Mouse (Mus musculus) embryonic facial prominence, embryonic 13.5 days (tissue): ENCODE measurements around the gene Echs1. TPM values are rescaled to one million over a fixed set of nuclear protein-coding genes. Genes with fewer than 3 reads are reported as not detected.

Source experiments
- ATAC-seq: fragments of 200-750 bp; cut with Nextera tagmentation; 2 replicates; pipeline ENCODE4 v1.8.0; 2017; ENCODE audit warnings: low read depth; ENCODE audit not compliant: insufficient number of reproducible peaks, insufficient read depth, low FRiP score, low TSS enrichment
- H3K27ac ChIP-seq: fragments of 300-500 bp; sonication (generic); 2 replicates; pipeline ENCODE4 v1.5.1; 2015; ENCODE audit warnings: moderate library complexity, mild to moderate bottlenecking, inconsistent platforms
- H3K27me3 ChIP-seq: fragments of 300-500 bp; sonication (generic); 2 replicates; pipeline ENCODE4 v1.6.1; 2015; ENCODE audit warnings: mild to moderate bottlenecking, inconsistent platforms
- H3K36me3 ChIP-seq: fragments of 300-500 bp; sonication (generic); 2 replicates; pipeline ENCODE4 v1.6.1; 2015; ENCODE audit warnings: mild to moderate bottlenecking, inconsistent platforms
- H3K4me1 ChIP-seq: fragments of 300-500 bp; sonication (generic); 2 replicates; pipeline ENCODE4 v1.6.1; 2015; ENCODE audit warnings: inconsistent platforms
- H3K4me2 ChIP-seq: fragments of 300-500 bp; sonication (generic); 2 replicates; pipeline ENCODE4 v1.6.1; 2015; ENCODE audit warnings: moderate library complexity, mild to moderate bottlenecking, inconsistent platforms
- H3K4me3 ChIP-seq: fragments of 300-500 bp; sonication (generic); 2 replicates; pipeline ENCODE4 v1.5.1; 2015; ENCODE audit warnings: mild to moderate bottlenecking, inconsistent platforms
- H3K9ac ChIP-seq: fragments of 300-500 bp; sonication (generic); 2 replicates; pipeline ENCODE4 v1.6.1; 2015; ENCODE audit warnings: mild to moderate bottlenecking, inconsistent platforms
- H3K9me3 ChIP-seq: fragments of 300-500 bp; sonication (generic); 2 replicates; pipeline ENCODE4 v1.6.1; 2016; ENCODE audit warnings: inconsistent platforms
- WGBS: fragments of 180-500 bp; shearing (Covaris S2); methylation state at CpG from one replicate; pipeline ENCODE4 v1.1.7; 2015; ENCODE audit warnings: mixed read lengths; 5-methylcytosine and 5-hydroxymethylcytosine counted together
- polyA plus RNA-seq: library from polyadenylated mRNA; unstranded; fragments of >200 nt; fragmentation: Nextera tagmentation; extraction: Ambion mirVana; gene quantifications from 2 replicates; pipeline ENCODE4 v1.2.1, GENCODE M21; 2015

Gene Echs1
- polyA plus RNA-seq, 1 experiment from 2014 or later: 170 TPM

DNA sequence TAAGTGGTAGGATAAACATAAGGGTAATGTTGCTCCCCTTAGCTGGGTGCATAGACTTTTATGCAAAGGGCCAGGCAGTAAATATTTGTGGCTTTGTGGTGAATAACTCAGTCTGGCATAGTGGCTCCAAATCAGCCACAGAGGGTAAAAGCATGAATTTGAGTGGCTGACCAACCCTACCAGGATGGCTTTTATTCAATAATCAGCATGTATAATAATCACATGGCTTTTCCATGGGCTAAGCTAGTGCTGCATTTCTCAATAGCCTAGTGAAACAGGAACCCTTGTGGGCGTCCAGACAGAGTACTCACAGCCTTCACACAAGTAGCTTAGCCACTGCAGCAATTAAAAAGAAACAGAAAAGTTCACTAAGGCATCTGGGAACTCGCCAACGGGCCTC, 4.3 kb downstream of the Echs1 start:
- WGBS: 64% methylated on average over 3 of the region's 3 CpGs
- no peaks in the 10 kb centered on the region for H3K9me3 ChIP-seq
- no peak overlapping the region for H3K27ac ChIP-seq
- H3K4me2 ChIP-seq: no peak overlapping the region
- ATAC-seq: no peak
- H3K4me3 ChIP-seq: no peak overlapping the region
- H3K4me1 ChIP-seq: peaks cover 8% of the 10 kb centered on the region
- no peak overlapping the region for H3K9ac ChIP-seq
- H3K36me3 ChIP-seq: peaks cover 60% of the 10 kb centered on the region
- H3K27me3 ChIP-seq: no peaks in the 10 kb centered on the region

DNA sequence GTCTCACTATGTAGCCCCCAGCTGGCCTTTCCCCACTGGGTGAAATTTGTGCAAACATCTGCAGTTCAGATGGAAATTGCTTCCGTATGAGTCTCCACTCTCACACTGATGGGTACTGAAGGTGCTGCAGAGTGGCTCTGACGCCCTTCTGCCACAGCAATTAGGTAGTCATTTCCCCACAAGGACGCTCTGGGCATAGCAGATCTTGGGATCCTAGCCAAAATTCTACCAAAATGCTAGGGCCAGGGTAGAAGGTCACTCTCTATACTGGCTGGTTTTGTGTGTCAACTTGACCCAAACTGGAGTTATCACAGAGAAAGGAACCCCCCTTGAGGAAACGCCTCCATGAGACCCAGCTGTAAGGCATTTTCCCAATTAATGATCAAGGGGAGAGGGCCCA, 12.3 kb downstream of the Echs1 start:
- WGBS: 66% methylated on average over 4 of the region's 4 CpGs
- H3K36me3 ChIP-seq: peaks cover 39% of the 10 kb centered on the region
- H3K9ac ChIP-seq: no peak overlapping the region
- H3K4me2 ChIP-seq: no peak overlapping the region
- ATAC-seq: no peak
- no peaks in the 10 kb centered on the region for H3K27me3 ChIP-seq
- no peak overlapping the region for H3K4me3 ChIP-seq
- no peaks in the 10 kb centered on the region for H3K9me3 ChIP-seq
- H3K4me1 ChIP-seq: peaks cover 17% of the 10 kb centered on the region
- H3K27ac ChIP-seq: no peak overlapping the region

DNA sequence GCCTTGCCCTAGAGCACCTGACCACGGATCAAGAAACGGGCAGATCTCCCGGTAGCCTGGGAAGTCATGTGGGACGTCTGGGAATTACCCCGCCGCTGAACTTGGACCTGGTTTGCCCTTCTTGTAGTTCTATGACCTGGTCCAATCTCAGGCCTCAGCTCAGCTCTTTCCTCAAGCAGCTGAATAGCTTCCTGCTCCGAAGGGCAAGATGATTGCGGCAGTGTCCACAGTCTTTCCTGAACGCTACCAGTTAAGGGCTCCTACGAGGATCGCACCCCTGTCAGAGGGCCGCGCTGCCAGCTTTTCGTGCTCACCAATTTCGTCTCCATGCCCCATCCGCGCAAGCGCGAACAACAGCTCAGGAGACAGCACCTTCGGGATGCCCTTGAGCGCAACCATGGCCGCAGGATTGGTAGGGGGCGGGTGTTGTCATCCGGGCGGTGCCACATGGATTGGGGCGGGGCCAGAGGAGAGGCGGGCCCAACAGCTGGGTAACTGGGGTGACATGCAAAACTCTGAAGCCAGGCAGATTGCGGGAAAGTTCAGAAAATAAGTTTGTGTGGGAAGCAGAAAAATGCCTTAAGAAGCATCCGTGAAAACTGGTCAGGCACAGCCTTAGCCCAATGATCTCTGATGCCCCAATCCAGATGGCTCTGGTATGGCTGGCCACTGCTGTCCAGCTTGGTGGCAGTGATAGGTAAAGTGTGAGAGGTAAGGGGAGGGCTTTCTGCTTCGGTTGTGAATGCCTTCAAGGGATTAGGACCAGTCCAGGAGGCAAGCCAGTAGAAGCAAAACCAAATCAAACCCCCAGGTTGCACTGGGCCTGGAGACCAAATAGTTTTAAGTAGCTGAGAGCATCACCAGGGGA, 14.0 kb downstream of the Echs1 start, which contains the start of gene Fuom:
TSS of gene Fuom (minus strand) at position 449 of the 868 bp plus-strand sequence.
- ATAC-seq: peak; percentile 87
- H3K9me3 ChIP-seq: no peaks in the 10 kb centered on the region
- H3K27ac ChIP-seq: peak within 1 kb of the TSS; percentile 17; the same call in 1 of the 2 replicates
- H3K36me3 ChIP-seq: peaks cover 21% of the 10 kb centered on the region
- WGBS: 1% methylated on average over 30 of the region's 30 CpGs
- H3K4me1 ChIP-seq: peaks cover 17% of the 10 kb centered on the region
- H3K4me3 ChIP-seq: peak within 1 kb of the TSS; percentile 46
- H3K9ac ChIP-seq: peak within 1 kb of the TSS; percentile 69
- no peaks in the 10 kb centered on the region for H3K27me3 ChIP-seq
- peak within 1 kb of the TSS; percentile 75 for H3K4me2 ChIP-seq

DNA sequence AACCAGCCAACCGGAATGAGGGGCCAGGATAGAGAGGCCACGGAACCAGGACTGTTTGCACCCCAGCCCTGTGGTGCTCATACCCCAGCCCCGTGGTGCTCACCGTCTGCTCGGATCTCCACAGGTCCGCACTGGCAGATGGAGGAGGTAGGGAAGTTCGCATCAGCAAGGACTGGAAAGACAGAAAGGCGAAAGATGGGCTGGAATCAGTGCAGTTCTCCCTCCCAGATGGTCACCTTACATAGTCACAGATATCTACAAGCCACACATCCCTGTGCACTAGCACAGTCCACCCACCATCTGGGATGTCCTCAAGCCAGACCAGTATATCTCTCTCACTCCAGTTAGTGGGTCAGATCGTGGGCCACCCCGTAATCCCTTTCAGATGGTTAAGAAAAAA, 14.8 kb downstream of the Echs1 start:
- ATAC-seq: no peak
- Histone ChIP-seq H3K4me2 (peak overlapping the region; percentile 75), H3K4me3 (peak overlapping the region; percentile 46), H3K9ac (peak overlapping the region; percentile 69), H3K27me3 (no peaks in the 10 kb centered on the region), H3K27ac (no peak overlapping the region), H3K4me1 (peaks cover 17% of the 10 kb centered on the region), H3K9me3 (no peaks in the 10 kb centered on the region), H3K36me3 (peaks cover 16% of the 10 kb centered on the region)
- WGBS: 77% methylated on average over 10 of the region's 10 CpGs

DNA sequence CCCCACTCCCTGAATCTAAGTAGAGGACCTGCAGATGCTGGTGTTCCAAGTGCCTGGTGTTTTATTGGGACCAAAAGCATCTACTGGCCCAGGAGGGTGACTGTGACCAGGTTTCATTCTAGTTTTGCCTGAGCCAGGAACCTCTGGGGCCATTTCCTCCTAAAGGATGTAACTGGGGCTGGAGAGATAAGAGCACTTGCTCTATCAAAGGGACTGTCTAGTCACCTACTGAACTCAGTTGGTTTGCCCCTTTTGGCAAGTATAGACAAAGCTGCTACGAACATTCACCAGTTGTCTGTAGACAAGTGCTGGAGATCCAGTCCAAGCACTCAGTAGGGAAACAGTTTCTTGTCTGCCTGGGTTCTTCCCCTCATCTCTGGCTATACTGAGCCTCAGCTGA, 17.8 kb downstream of the Echs1 start:
- ATAC-seq: no peak

DNA sequence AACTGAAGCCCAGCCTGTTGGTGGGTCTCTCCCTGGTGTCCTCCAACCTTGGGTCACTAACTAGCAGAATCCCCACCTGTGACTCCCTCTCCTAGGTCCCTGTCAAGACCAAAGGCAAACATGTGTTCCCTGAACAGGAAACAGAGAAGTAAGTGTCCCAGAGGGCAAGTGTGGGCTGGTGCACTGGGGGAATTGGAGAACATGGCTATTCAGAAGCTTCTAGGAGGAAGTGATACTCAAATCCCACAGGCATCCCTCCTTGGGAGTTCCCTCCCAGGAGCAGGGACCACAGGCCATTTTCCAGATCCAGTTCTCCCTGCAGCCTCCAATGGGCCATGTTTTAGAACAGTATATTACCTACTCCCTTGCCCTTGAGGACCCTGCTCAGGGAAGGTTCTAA, 20.2 kb downstream of the Echs1 start:
- H3K36me3 ChIP-seq: no peaks in the 10 kb centered on the region
- H3K27me3 ChIP-seq: no peaks in the 10 kb centered on the region
- peaks cover 7% of the 10 kb centered on the region; the same call in 1 of the 2 replicates for H3K4me1 ChIP-seq
- H3K9me3 ChIP-seq: no peaks in the 10 kb centered on the region
- H3K4me2 ChIP-seq: no peak overlapping the region
- ATAC-seq: no peak
- no peak overlapping the region for H3K9ac ChIP-seq
- no peak overlapping the region for H3K4me3 ChIP-seq
- no peak overlapping the region for H3K27ac ChIP-seq

More for the DNA sequence above, 17.8 kb downstream of the Echs1 start:
- Histone ChIP-seq H3K9me3 (no peaks in the 10 kb centered on the region), H3K27ac (no peak overlapping the region), H3K4me2 (no peak overlapping the region), H3K4me3 (no peak overlapping the region), H3K9ac (no peak overlapping the region), H3K36me3 (no peaks in the 10 kb centered on the region), H3K27me3 (no peaks in the 10 kb centered on the region), H3K4me1 (peaks cover 21% of the 10 kb centered on the region)
- WGBS: 93% methylated on average over 1 of the region's 1 CpGs

DNA sequence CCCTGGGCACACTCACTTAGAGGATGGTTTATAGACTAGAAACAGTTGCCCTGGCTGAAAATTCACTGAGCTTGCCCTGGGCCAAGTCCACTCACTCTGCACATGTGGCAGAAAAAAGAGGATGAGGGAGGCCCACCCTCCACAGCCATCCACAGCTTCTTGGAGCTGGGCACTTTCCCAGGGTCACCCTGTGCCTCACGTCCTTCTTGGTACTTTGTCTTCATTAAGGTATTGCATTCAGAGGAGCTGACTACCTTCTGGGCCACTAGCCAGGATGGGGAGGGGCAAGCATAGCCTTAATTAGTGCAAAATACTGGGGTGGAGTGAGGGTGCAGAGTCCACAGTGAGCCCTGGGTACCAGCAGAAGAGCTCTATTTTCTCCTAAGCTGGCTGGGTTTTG, 20.7 kb downstream of the Echs1 start:
- no peak overlapping the region for H3K9ac ChIP-seq
- ATAC-seq: no peak
- no peaks in the 10 kb centered on the region for H3K36me3 ChIP-seq
- 50% methylated on average over 1 of the region's 1 CpGs for WGBS
- peaks cover 7% of the 10 kb centered on the region; the same call in 1 of the 2 replicates for H3K4me1 ChIP-seq
- no peak overlapping the region for H3K4me2 ChIP-seq
- H3K27ac ChIP-seq: no peak overlapping the region
- H3K27me3 ChIP-seq: no peaks in the 10 kb centered on the region
- no peaks in the 10 kb centered on the region for H3K9me3 ChIP-seq
- no peak overlapping the region for H3K4me3 ChIP-seq

DNA sequence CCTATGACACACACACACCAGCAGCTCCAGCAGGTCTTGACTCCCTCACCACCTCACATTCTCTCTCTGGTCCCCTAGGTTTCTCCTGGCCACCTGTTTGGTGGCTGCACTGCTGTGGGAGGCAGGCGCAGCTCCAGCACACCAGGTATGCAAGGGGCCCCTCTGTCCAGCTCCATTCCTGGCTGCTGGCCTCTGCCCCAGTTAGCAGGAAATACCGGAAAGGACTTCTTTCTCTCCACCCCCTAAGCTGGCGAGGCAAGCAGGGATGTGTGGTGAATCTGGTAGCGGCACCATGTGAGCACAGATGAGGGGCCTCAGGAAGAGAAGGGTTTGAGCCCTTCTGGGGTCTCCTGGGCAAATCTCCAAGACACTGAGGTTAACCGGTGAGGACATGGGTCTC, 21.3 kb downstream of the Echs1 start:
- Histone ChIP-seq H3K9me3 (no peaks in the 10 kb centered on the region), H3K9ac (0 out of 2 replicates have a peak overlapping the region, but pooled peaks have one; percentile 21), H3K4me1 (peaks cover 7% of the 10 kb centered on the region; the same call in 1 of the 2 replicates), H3K4me2 (no peak overlapping the region), H3K27me3 (no peaks in the 10 kb centered on the region), H3K27ac (no peak overlapping the region), H3K36me3 (no peaks in the 10 kb centered on the region), H3K4me3 (no peak overlapping the region)
- WGBS: 56% methylated on average over 5 of the region's 5 CpGs
- ATAC-seq: no peak

DNA sequence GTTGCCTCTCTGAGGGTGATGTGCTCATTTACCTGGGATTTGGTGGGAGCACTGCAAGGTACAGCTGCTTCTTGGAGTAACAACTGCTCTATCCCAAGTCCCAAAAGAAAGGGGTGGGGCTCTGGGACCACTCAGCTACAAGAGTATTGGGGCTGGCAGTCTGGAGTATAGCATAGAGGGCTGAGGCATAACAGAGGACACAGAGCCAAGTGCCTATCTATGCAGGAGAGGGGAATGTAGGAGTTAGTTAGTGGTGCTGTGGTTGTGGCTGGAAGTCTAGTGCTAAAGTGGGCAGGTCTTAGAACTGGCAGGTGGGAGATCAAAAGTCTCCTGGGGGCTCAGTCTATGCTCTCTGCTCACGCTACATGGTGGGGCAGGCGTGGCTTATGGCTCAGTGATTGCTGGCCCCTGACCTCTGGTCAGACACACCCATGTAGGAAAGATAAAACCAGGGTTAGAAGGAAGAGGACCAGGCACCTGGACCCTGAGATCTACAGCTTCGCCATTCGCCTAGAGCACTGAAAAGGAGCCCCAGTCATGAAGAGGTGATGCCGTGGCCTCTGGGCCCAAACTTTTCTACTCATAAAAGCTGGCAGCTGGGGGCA, 23.2 kb downstream of the Echs1 start, which contains the start of gene Prap1:
TSS of gene Prap1 (plus strand) at position 472 of the 605 bp plus-strand sequence.
- H3K9me3 ChIP-seq: no peaks in the 10 kb centered on the region
- H3K4me3 ChIP-seq: no peak within 1 kb of the TSS
- H3K36me3 ChIP-seq: no peaks in the 10 kb centered on the region
- H3K27me3 ChIP-seq: no peaks in the 10 kb centered on the region
- ATAC-seq: no peak
- H3K9ac ChIP-seq: no peak within 1 kb of the TSS
- no peak within 1 kb of the TSS for H3K27ac ChIP-seq
- 65% methylated on average over 5 of the region's 5 CpGs for WGBS
- H3K4me2 ChIP-seq: no peak within 1 kb of the TSS
- peaks cover 7% of the 10 kb centered on the region; the same call in 1 of the 2 replicates for H3K4me1 ChIP-seq

DNA sequence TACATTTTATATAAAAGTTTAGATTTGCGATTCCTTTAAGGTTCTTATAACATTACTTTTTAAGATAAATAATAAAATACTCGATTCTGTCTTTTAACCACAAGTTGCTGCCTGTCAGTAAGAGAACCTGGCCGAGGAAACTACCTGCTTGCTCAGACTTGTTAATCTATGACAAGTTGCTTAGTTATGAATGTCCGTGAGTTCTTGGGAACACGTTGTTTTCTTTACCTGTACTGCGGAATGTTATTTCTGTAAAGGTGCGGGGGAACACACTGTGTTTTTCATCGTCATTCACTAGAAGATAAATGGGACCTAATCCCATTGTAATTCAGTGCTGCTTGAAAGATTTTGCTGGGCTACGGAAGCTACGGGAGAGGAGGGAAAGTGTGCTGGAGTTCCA, 25.7 kb downstream of the Echs1 start:
- Histone ChIP-seq H3K4me2 (no peak overlapping the region), H3K9ac (no peak overlapping the region), H3K27ac (no peak overlapping the region; the same call in 1 of the 2 replicates), H3K36me3 (no peaks in the 10 kb centered on the region), H3K4me1 (peaks cover 7% of the 10 kb centered on the region; the same call in 1 of the 2 replicates), H3K9me3 (no peaks in the 10 kb centered on the region), H3K27me3 (no peaks in the 10 kb centered on the region), H3K4me3 (no peak overlapping the region)
- ATAC-seq: no peak
- WGBS: 66% methylated on average over 10 of the region's 10 CpGs

DNA sequence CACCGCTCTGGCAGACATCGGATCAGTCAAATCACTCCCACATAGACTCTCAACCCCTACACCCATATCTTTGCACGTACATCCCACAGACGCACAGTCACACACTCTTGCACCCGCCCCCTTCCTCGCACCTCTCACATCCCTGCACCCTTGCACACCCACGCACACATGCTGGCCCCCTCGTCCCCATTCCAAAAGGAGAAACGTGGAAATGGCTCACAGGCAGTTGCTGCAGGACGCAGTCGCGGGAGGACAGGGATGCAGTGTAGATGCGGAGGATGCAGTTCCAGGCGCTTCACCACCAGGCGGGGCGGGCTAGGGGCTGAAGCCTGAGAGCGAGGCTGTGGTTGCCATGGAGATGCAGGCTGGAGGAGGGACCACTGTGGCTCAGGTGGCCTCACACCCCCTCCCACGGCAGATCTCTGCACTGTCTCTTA, 34.0 kb downstream of the Echs1 start, which contains the start of gene Caly:
TSS of gene Caly (minus strand) at position 307 of the 437 bp plus-strand sequence.
- 5% methylated on average over 18 of the region's 18 CpGs for WGBS

More for the DNA sequence above, 34.0 kb downstream of the Echs1 start, which contains the start of gene Caly:
- Histone ChIP-seq H3K27ac (no peak within 1 kb of the TSS), H3K9me3 (no peaks in the 10 kb centered on the region), H3K36me3 (no peaks in the 10 kb centered on the region), H3K4me1 (peaks cover 13% of the 10 kb centered on the region), H3K4me2 (peak within 1 kb of the TSS; percentile 55), H3K4me3 (no peak within 1 kb of the TSS), H3K27me3 (peaks cover 48% of the 10 kb centered on the region), H3K9ac (no peak within 1 kb of the TSS)
- ATAC-seq: peak; percentile 56; the same call in 1 of the 2 replicates
